Mouse (Mus musculus) brain, embryonic 14.5 days (tissue): Measurements from ENCODE around the gene Rpl27a.

Experiments used
- CTCF ChIP-seq: fragments of 200-500 bp; IDR thresholded peaks from 2 replicates; pipeline ENCODE4 v1.5.1; 2012; ENCODE audit warnings: inconsistent platforms, mild to moderate bottlenecking, moderate library complexity, borderline replicate concordance; ENCODE audit not compliant: insufficient read depth, insufficient read length; ENCODE audit errors: extremely low read depth
- POLR2A ChIP-seq: fragments of 200-500 bp; IDR thresholded peaks from 2 replicates; pipeline ENCODE4 v1.6.1; 2012; ENCODE audit warnings: mild to moderate bottlenecking, inconsistent platforms, borderline replicate concordance; ENCODE audit not compliant: poor library complexity, insufficient read depth, insufficient read length, severe bottlenecking; ENCODE audit errors: extremely low read depth

DNA sequence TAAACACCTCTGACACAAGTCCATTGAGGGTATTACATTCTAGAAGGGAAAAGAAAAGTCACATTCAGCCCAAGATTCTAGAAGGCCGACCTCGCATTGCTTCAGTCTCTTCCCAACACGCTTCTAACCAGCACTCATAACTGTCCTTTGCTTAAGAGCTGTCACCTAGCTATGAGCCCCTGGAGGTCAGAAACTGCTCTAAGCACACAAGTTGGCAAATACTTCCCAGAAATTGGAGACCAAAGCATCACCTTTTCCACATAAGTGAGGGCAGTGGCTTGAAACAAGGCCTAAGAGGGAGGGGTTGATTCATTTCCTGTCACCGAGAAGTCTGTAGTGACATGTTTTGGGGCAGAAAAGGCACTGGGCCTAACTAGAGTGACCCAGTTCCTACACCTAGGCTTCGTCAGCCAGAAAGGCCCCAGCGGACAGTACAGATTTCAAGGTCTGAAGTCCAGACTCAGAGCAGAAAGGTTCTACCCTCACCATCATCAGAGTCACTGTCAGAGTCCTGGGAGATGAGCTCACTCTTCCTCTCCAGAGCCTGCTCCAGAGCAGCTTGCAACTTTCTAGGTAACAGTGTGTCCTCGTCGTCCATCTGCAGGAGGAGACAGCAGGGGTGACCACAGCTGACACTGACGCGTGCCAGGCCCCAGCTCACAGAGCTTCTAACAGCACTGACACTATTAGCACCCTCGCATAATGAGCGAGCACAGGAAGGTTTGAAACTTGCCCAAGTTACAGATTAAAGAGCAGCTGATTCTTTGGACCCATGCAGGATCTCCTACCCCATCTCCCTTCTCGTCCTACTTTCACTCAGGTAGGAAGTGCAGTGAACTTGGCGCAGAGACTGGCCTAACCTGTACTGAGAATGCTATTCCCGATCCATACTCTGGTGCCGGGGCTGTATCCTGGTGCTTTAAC lies 7.1 kb downstream of the Rpl27a start:
- TF ChIP-seq CTCF (no peak), POLR2A (no peak)
